Mouse (Mus musculus) left cerebral cortex, postnatal 14 days (tissue): Measurements from ENCODE around the gene Npff. TPM values are rescaled to one million over a fixed set of nuclear protein-coding genes. Genes with fewer than 3 reads are reported as not detected.

Source experiments
- DNase-seq, 2 experiments: peaks; one replicate each; pipeline ENCODE4 v3.0.0; 2021 to 2022; ENCODE audit warnings: low spot score in 2 of 2, mixed read lengths in 1 of 2
- intact Hi-C: fragments of 180-260 bp; cut with DNase I; formaldehyde crosslinking; loops from one replicate; pipeline ENCODE4 v1.15.1; 2025
- total RNA-seq, 2 experiments: library from RNA; stranded (reverse); gene quantifications; 2 replicates each; pipeline ENCODE4 v1.2.3; 2021

Gene Npff
- total RNA-seq, 2 experiments from 2014 or later, result 1.6 to 3.7 TPM

GRCm38 (mm10) chr15:102508336-102508735, 16.4 kb downstream of the Npff start:
- no peak for DNase-seq
- intact Hi-C loops, result no loop called here

GRCm38 (mm10) chr15:102507561-102507960, 17.2 kb downstream of the Npff start:
- intact Hi-C loops, result no loop called here
- no peak for DNase-seq

- intact Hi-C loops, result no loop called here
- DNase-seq, result no peak
These were observed 17.9 kb downstream of the Npff start for GRCm38 (mm10) chr15:102506864-102507263.

- intact Hi-C loops, result no loop called here
- DNase-seq, result no peak
These were observed 18.3 kb downstream of the Npff start for GRCm38 (mm10) chr15:102506464-102506830.

- intact Hi-C loops, result no loop called here
- DNase-seq, result no peak
These were observed 18.8 kb downstream of the Npff start for GRCm38 (mm10) chr15:102505770-102506463.

- intact Hi-C loops, result no loop called here
- no peak for DNase-seq
These were observed 19.5 kb downstream of the Npff start for GRCm38 (mm10) chr15:102505073-102505769.

GRCm38 (mm10) chr15:102503924-102504782, 20.6 kb downstream of the Npff start:
- DNase-seq, result no peak
- intact Hi-C loops, result no loop called here

GRCm38 (mm10) chr15:102503447-102503846, 21.3 kb downstream of the Npff start, which contains the start of gene Gm10337:
Gene Gm10337, plus strand, starts transcription at chr15:102503722.
- no peak for DNase-seq

GRCm38 (mm10) chr15:102502254-102502840, 22.4 kb downstream of the Npff start:
- intact Hi-C loops, result no loop called here
- DNase-seq, result no peak

More at GRCm38 (mm10) chr15:102503447-102503846, 21.3 kb downstream of the Npff start, which contains the start of gene Gm10337:
- intact Hi-C loops, result no loop called here

GRCm38 (mm10) chr15:102501084-102501814, 23.5 kb downstream of the Npff start:
- DNase-seq, result no peak
- intact Hi-C loops, result no loop called here

GRCm38 (mm10) chr15:102500479-102500878, 24.3 kb downstream of the Npff start:
- intact Hi-C loops, result no loop called here
- DNase-seq, result no peak

- no peak for DNase-seq
- intact Hi-C loops, result no loop called here
These were observed 24.9 kb downstream of the Npff start for GRCm38 (mm10) chr15:102499851-102500250.

- intact Hi-C loops, result no loop called here
- DNase-seq, result no peak
These were observed 25.4 kb downstream of the Npff start for GRCm38 (mm10) chr15:102499370-102499769.

GRCm38 (mm10) chr15:102498322-102498721, 26.4 kb downstream of the Npff start:
- intact Hi-C loops, result no loop called here

GRCm38 (mm10) chr15:102487664-102488063, 37.1 kb downstream of the Npff start:
- DNase-seq, result no peak
- intact Hi-C loops, result no loop called here

More at GRCm38 (mm10) chr15:102498322-102498721, 26.4 kb downstream of the Npff start:
- no peak for DNase-seq

- no peak for DNase-seq
- intact Hi-C loops, result no loop called here
These were observed 38.9 kb downstream of the Npff start for GRCm38 (mm10) chr15:102485853-102486252.

- no peak for DNase-seq
- intact Hi-C loops, result no loop called here
These were observed 41.6 kb downstream of the Npff start for GRCm38 (mm10) chr15:102483136-102483535.

- intact Hi-C loops, result loop anchor here (5.0 kb wide), 1 partner anchor 38 kb away; no protein-coding TSS in a partner anchor
These were observed 50.2 kb downstream of the Npff start for GRCm38 (mm10) chr15:102474520-102474919.

More at GRCm38 (mm10) chr15:102474520-102474919, 50.2 kb downstream of the Npff start:
- no peak for DNase-seq
